Mouse (Mus musculus) urinary bladder, postnatal 36 days (tissue): ENCODE results near the gene Otor.

Source experiments
- DNase-seq, 2 experiments: peaks; one replicate each; pipeline ENCODE4 v3.0.0; 2022; ENCODE audit warnings: low spot score in 2 of 2, mixed read lengths in 1 of 2

Gene Otor

DNA sequence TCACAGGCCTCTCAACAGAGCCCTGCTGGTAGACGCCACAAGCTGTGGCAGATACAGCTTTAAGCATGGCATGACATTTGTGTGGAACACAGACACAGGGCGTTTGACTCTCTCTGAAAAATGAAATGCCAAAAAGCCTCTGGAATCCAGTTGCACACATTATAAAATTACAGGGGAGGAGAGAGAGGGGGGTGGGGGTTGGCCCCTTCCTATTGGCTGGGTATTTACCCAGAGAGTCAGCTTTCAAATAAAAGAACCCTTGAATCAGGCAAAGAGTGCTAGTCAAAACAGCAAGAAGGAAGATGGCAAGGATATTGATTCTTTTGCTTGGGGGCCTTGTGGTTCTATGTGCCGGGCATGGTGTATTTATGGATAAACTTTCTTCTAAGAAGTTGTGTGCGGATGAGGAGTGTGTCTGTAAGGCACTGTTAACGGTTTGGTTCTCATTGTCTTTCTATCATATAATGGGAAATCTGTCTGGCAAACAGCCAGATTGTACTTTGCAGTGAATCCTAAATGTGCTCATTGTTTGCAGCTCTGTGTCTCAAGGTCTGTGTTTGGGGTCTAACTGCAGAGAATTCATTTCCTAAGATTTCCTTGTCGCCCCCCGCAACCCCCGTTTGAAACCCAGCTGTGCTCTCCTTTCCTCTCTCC is at the start of gene Otor:
Otor (plus strand) TSS at position 276 of the 654 bp plus-strand sequence.
- DNase-seq, result no peak

DNA sequence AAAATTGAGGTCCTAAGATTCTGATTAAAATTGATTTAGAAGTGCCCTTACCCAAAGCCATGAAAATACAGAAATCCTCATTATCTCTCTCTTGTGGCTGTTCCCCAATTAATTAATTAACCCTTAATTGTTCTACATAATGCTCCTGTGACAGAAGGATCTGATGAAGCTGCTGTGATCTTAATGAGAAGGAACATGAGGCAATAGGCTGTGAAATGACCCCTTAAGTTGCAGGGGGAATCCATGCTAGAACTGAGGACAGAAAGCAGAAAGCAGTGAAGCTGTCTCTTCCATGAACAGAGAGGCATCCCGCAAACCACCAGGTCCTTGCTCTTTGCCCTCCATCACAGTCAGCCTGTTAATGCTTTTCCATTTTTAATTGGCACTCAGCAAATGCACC is 47.0 kb upstream of the Otor start:
- DNase-seq, result no peak

DNA sequence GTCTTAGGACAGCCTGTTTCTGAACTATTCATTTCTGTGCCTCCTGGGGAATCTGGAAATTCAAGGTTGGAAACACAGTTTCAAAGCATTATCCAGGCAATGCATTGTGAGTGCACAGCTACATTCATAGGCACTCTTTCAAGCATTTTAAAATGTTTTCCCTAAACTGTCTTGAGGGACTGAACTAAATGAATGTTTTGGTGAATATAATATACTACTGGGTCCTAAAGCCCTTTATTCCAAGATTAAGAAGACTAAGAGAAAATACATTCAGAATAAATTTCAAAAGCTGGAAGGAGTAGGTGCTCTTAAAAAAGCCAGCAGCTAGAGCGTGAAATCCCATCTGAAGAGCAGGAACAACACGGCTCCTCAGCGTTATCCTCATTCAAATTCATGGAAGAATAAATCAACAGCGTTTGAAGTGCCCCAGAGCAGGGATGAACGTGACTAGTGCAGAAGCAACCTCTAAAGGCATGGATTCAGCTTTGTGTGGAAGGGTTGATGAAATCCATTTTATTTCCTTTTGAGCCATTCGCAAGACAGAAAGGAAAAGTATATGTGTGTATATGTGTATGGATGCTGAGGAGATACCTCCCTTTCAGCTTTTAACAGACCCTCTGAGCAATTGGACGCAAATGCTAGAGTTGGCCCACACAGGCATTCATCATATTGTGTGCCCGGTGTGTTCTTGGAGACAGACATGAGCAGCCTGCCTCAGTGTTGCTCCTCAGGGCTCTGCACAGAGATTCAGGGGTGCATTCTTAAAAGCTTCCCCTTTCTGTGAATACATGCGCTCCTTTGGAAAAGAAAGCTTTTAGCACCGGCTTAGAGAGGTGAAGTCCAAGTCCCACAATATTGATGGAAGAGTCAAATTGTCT is 45.7 kb upstream of the Otor start:
- no peak for DNase-seq

DNA sequence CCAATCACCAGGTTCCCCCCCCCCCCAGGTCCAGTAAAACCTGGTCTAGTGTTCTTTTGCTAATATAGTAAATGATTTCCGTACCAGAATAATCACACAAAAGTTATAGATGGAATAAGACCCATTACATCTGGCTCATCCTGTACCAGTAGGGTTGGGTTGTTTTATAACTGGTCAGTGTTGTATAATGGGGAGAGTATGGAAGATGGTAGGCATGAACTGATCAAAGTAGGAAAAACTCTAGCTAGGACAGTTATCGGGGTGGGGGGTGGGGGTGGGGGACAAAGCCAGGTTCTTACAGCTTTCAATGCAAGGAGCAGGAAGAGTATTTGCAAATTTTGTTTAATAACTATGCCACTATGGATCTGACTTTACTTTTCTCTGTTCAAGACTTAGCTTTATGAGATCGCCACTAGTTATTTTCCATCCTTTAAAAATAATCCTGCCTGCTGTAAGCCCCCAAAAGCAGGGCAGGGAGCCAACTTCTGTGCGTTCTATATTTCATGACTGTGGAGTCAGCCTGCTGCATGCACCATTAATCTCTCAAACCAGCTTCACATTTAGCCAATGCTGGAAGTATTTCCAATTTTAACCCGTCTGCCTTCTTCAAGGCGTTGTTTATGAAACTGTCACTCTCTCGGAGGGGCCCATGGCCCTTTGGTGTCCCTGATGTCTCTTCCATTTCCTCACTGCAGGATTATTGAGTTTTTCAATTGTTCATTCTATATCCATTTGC is 43.8 kb upstream of the Otor start:
- DNase-seq, result no peak

DNA sequence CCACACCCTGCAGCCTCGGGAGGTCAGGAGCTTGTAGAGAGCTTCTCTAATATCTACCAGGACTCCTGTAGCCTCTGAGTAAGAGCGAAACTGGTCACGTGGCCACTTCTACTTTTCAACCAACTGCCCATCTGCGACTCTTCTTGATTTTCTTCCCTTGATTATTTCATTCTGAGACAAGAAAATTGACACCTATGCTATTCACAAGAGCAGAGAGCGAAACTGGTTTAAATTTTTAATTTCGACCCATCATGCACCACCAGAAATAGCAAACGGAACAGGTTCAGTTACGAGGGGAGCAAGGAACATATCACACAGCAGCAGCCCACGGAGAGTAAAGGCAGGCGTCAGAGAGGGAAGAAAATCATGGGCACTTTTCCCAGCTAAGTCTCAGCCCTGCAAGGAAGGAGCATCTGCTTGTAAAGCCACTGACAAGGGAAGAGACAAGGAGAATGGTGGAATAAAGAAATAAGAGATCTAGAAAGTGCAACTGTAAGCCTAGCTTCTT is 43.1 kb upstream of the Otor start:
- DNase-seq, result peak in 1 of 2 experiments; percentile 2

DNA sequence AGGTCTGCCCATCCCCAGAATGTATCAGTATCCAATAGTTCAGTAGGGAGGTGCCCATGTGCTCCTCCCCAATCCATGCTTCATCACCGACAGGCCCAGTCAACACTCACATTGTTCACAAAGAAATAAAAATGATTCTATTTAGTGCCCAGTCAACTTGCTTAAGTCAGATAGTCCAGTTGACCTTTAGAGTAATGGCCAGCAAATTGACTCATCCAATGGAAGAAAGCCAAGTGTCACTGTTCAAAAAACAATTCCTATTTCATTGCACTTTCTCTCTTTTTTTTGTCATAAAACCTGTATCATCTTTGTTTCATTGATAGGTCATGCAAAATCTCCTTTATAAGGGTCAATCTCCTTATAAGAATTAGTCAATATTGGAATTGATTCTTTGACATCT is 36.7 kb upstream of the Otor start:
- DNase-seq, result no peak

DNA sequence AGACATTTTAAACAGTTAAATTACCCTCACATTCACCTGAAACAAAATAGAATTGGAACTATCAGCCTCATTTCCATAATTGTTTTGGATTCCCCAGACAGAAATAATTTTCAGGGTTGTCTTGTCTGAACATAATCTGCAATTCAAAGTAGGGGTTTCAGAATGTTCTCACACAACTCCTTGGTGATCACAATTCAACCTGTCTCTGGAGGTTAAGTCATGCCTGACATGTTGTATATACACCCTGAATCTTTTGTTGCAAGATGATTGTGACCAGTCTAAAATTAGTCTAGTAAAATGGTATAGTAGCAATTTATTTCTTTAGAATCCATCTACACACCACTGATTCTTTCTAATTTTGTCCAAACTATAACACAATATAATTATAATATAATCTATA is 23.0 kb upstream of the Otor start:
- no peak for DNase-seq

DNA sequence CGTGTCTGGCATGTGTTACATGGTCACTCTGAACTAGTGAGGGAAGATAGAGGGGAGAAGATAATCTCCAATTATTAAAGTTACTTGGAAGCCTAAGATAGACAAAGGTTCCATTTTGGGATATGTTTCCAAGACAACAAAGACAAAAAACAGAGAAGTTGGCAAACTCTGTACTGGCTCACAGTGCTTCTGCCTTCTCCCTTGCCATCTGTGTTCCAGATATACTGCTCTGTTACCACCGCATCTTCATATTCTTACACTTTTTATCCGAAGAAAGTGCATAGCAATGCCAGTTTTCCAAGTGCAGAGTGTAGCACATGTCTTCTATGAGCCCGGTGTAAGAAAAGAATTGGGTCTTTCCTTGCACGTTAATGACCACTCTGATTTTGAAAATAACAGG is 21.5 kb upstream of the Otor start:
- DNase-seq, result no peak

DNA sequence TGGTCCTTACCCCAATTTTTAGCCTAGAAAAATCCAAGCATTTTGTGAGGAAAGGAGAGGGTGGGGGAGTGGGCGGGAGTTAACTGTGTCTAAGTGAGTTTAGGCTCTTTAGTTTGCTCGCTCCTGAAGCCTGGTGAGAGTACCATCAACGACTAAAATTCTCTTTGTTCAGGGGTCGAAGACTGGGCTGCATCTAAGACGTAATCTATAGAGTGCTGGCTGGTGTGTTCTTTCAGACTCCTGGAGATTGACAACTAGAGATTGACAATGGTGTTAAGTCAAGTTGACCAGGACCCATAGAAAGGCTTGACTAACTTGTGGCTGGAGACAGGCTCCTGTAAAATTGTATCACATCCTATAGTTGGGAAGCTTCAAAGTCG is 15.9 kb upstream of the Otor start:
- no peak for DNase-seq

DNA sequence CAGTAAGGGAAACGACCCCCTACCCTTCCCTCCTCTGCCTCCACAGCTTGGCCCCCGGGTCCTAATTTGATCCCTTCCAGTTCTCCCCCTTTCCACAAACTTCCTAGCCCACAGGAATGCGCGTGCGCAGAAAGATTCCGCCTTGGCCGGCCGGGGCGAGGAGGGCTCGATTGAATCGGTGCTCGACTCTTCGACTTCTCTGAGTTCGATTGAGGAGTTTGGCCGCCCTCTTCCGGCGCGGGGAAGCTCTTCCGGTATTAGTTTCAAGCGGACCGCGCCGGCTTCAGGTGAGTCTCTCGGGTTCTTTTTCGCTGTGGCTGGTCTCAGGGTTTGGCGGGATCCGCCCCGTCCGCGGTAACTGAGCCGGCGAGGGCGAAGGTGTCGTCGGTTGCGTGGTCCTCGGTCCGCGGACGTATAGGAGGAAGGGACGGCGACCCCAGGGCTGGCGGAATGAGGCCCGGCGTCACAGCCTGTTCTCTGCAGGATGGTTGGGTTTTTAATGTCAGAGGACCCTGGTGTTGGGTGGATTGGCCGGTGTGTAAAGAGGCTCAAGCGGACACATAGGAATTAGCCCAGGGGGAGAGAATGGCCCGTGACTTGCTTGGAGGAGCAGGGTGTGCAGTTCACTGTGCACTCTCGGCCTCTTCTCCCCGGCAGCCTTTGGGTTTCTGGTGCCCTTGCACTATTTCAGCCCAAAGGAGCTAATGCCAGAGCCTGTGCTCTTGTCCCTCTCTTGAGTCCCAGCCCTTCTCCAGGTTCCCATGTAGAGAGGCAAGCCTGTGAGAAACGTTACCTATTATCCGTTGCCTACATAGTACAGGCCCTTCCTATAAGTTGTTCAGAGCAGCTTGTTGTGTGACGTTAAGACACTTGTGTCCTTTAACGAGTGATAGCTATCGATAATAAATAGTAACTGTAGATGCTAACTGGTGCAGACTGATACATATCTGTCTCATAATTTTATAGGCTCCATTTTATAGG is 15.2 kb upstream of the Otor start, which contains the start of gene Snrpb2:
Snrpb2 (plus strand) TSS at position 228 of the 981 bp plus-strand sequence.
- peak; percentile 85 to 88 for DNase-seq

DNA sequence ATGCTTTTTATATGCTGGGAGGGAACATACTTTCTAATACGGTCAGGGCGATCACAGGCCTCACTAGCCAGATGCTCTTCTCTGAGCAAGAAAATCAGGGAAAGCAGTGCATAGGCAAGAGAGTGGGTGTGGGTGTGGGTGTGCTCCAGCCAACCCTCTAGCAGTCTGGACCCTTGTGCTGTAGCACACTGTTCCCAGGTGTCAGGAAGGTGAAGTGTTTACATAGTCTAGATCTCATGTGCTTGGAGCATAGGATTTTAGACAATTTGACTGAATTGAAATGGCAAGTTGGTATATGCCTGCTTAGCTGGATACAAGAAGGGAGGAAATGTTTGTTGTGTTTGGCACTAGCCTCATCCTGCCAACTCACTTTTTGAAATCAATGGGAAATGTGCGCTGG is 12.4 kb upstream of the Otor start:
- no peak for DNase-seq

DNA sequence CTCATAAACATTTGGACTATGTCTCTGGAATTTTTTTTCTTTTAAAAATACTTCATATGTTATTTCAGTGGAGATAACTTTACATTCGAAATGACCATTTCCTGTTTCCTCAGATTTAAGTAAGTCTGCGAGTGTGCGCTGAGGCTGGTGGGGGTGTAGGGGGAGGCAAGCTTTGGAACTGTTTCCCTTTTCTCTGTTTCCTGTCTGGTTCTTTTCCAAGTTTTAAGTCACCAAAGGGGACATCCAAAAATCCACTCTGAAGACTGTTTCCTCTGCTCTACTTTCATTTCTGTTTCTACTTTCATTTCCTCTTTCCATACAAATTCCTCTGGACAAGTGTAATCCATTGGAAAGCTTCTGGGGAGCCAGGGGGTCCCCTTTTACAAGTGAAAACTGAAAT is 3.4 kb downstream of the Otor start:
- no peak for DNase-seq

DNA sequence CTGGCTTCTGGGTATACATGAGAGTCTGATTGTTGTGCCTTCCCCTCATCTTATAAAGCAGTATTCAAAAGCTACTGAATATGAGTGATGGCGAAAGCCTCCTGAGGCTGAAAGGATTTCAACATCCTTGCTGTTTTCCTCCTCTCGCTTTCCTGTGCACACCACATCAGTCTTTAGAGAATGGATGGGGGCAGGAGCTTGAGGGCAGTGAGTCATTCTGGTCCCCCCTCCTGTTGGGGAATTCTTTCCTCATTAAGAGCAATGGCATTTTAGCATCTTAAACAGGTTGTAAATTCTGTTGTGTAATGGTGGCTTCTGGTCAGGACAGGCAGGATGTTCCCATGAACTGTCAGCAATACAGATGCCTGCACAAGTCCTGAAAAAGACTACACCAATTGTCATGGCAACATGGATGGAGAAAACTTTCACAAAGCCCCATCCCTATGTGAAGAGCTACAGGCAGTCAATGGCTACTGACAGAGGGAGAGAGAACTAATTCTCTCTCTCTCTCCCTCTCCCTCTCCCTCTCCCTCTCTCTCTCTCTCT is 6.7 kb downstream of the Otor start:
- DNase-seq, result no peak

DNA sequence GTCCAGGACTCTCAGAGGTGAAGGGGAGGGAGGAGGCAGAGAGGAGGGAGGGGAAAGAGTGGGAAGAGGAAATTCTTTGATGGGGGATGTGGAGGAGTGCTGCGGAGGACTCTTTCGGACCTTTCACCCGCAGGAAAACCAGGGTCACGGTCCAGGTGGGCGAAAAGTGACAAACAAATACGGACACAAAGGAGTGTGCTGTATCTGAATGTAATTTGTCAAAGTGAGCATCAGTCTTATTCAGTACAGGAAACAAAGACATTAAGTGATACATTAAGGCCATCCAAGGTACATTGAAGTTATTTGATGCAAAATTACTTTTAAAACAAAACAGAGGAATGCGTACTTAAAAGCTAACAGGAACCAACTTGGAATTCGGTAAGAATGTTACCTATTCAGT is 11.6 kb downstream of the Otor start:
- no peak for DNase-seq

DNA sequence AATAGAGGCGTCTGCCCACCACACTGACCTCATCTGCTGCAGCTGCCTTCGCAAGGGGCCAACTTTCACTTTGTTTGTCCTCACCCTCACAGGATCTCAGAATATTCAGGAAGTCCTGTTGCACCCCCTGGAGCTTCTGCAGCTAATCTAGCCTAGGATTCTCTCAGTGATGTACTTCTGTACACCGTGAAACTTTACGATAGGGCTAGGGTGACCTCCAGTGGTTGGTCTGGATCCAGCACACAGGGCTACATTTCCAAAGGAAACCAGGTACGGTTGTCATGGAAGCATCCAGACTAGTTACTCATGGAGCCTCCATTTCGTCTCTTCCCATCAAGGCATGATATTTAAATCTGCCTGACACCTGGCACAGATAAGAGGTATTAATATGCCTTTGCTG is 15.5 kb downstream of the Otor start:
- peak; percentile 2 to 9 for DNase-seq

DNA sequence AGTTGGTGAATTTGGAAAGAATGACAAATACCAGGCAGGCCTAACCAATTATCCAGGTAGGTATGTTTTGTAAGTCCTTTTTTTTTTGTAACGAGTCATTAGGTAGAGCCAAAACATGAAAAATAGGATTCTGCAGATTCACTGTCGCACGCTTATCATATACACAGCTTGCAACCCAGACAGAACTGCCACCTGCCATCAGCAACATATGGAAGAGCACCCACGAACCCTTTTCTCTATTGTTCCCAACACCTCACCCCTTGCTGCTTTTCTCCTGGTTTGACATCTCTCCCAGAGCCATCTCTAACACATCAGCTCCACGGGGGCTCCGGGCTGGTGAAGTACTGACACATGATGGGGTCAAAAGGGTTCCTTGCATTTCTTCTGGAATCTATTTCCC is 16.5 kb downstream of the Otor start:
- no peak for DNase-seq

DNA sequence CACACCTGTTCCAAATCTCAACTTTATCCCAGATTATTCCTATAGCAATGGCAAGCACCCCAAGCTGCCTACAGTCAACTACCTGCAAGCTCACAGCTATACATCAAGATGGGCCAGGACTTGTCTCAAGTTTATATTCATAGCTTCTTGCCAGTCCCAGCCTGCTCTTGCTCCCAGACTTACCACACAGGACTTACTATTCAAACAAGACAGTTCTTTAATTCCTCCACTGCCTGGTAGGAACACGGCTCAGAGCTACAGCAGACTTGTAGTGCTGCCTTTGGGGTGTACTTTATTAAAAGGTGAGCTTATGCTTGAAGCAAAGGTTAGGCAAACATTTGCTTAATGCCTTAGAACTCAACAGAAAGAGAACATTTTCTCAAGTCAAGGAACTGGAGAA is 18.9 kb downstream of the Otor start:
- DNase-seq, result no peak

DNA sequence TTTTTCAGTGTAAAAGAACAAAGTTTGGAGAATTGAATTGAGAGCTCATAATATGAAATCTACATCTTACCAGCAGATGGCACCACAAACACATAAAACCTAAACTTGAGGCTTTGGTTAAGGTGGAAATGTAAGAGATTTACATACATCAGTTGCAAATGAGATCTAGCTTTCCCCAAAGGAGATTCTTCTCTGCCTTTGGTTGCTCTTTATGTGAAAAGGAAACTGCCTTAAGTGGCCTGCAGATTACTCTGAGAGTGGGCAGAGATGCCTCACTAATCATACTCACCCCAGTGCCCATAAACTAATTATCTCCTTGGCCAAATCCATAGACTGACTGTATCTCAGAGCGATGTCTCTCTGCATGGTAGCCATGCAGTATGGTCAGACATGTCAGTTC is 35.6 kb downstream of the Otor start:
- DNase-seq, result no peak

DNA sequence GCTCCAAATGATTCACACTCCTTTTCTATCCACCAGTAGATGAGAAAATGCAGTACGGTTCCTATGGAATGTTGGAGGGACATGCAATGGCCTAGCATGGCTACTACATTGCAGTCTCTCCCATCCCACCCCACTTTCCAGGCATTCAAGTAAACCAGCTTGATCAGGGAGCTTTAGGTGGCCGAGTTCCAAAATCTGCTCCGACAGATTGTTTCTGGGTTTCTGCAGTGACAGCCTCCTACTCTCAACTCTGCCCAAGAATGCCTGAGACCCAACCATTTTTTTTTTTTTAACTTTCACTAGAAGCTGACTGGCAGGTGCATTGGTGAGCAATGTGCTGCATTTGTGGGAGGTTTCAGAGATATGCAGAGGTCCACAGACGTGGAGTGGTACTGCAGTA is 36.4 kb downstream of the Otor start:
- DNase-seq, result no peak

DNA sequence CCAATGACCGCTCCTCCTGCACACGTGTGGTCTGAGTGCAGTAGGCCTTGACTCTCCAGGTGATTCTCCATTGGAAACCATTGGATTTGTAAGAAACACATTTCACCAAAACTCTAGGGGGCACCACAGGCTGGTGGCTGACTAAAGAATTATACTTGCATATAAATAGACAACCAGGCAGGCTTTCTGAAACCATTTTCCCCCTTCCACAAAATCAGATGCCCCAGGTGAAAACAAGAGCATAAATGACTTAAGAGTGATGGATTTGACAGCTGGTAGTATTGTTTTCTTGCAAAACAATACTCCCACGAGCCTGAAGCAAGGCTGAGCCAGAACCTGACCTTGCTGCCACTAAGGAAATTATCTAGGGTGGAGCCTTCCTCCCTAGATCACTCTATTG is 39.2 kb downstream of the Otor start:
- DNase-seq, result no peak

DNA sequence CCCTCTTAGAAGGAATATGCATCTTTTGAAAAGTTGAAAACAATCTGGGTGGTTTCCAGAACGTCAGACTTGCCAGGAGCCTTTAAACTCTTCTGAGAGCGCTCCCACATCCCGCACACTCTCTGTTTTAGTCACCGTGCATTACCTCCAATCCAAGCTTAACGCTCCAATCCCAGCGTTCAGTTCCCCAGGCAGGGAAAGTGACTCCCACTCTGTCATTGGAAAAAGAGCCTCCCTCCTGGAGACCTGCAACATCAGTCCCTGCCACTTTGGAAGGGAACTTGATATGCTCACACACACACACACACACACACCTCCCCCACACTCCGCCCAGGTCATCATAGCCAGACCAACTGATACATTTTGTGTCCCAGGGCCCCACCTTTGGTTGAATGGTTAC is 39.9 kb downstream of the Otor start:
- DNase-seq, result no peak
